Mouse (Mus musculus) layer of hippocampus, postnatal 10 days (tissue): ENCODE results near the gene Limch1. TPM values are rescaled to one million over a fixed set of nuclear protein-coding genes. Genes with fewer than 3 reads are reported as not detected.

Source experiments
- DNase-seq, 2 experiments: peaks; one replicate each; pipeline ENCODE4 v3.0.0; 2021; ENCODE audit warnings: low spot score in 2 of 2
- total RNA-seq, 2 experiments: library from RNA; stranded (reverse); gene quantifications; 2 replicates each; pipeline ENCODE4 v1.2.3; 2021

Gene Limch1
- total RNA-seq, 2 experiments from 2014 or later: 121 to 123 TPM

GRCm38 (mm10) chr5:66782851-66783250 is 37.2 kb downstream of the Limch1 start:
- no peak for DNase-seq

GRCm38 (mm10) chr5:66784624-66785361 is 39.2 kb downstream of the Limch1 start:
- no peak for DNase-seq

- no peak for DNase-seq
These were observed 40.5 kb downstream of the Limch1 start for GRCm38 (mm10) chr5:66785995-66786620.

- DNase-seq: no peak
These were observed 41.0 kb downstream of the Limch1 start for GRCm38 (mm10) chr5:66786621-66787061.

- DNase-seq: no peak
These were observed 43.4 kb downstream of the Limch1 start for GRCm38 (mm10) chr5:66789041-66789440.

GRCm38 (mm10) chr5:66791161-66791560 is 45.5 kb downstream of the Limch1 start:
- no peak for DNase-seq

GRCm38 (mm10) chr5:66793251-66793650 is 47.6 kb downstream of the Limch1 start:
- no peak for DNase-seq

- no peak for DNase-seq
These were observed 51.7 kb downstream of the Limch1 start for GRCm38 (mm10) chr5:66797326-66797725.

- DNase-seq: no peak
These were observed 52.5 kb downstream of the Limch1 start for GRCm38 (mm10) chr5:66798135-66798534.

GRCm38 (mm10) chr5:66798591-66799003 is 53.0 kb downstream of the Limch1 start:
- DNase-seq: no peak

GRCm38 (mm10) chr5:66800243-66800642 is 54.6 kb downstream of the Limch1 start:
- DNase-seq: no peak

- DNase-seq: no peak
These were observed 55.4 kb downstream of the Limch1 start for GRCm38 (mm10) chr5:66800977-66801376.

GRCm38 (mm10) chr5:66802196-66802595 is 56.6 kb downstream of the Limch1 start:
- no peak for DNase-seq

GRCm38 (mm10) chr5:66806335-66806734 is 60.7 kb downstream of the Limch1 start:
- no peak for DNase-seq

- DNase-seq: no peak
These were observed 62.1 kb downstream of the Limch1 start for GRCm38 (mm10) chr5:66807737-66808136.

- DNase-seq: no peak
These were observed 63.5 kb downstream of the Limch1 start for GRCm38 (mm10) chr5:66809016-66809570.

- peak in 1 of 2 experiments; percentile 45 for DNase-seq
These were observed 64.8 kb downstream of the Limch1 start for GRCm38 (mm10) chr5:66810396-66810795.

- no peak for DNase-seq
These were observed 69.0 kb downstream of the Limch1 start for GRCm38 (mm10) chr5:66814674-66815073.

GRCm38 (mm10) chr5:66815877-66816276 is 70.2 kb downstream of the Limch1 start:
- no peak for DNase-seq

GRCm38 (mm10) chr5:66816751-66817150 is 71.1 kb downstream of the Limch1 start:
- no peak for DNase-seq

GRCm38 (mm10) chr5:66817184-66817956 is 71.7 kb downstream of the Limch1 start:
- no peak for DNase-seq
